Mouse (Mus musculus) embryonic facial prominence, embryonic 14.5 days (tissue): ENCODE measurements at regions not wholly inside any gene's neighbourhood (a gene's known extent, or its start where the extent isn't known, plus 50 kb on each side); places are given as distances from the start of the nearest gene placed in this dataset.

ENCODE experiments used
- ATAC-seq: fragments of 200-750 bp; cut with Nextera tagmentation; 2 replicates; pipeline ENCODE4 v1.8.0; 2017; ENCODE audit warnings: low read depth, moderate number of reproducible peaks, moderate TSS enrichment
- DNase-seq: peaks from one replicate; pipeline ENCODE4 v3.0.0-alpha.2; 2015; ENCODE audit warnings: low spot score
- H3K27ac ChIP-seq: fragments of 300-500 bp; sonication (generic); replicated peaks from 2 replicates; pipeline ENCODE4 v1.5.1; 2014; ENCODE audit warnings: low read depth, mild to moderate bottlenecking, low read length, moderate library complexity
- H3K27me3 ChIP-seq: fragments of 300-500 bp; sonication (generic); replicated peaks from 2 replicates; pipeline ENCODE4 v1.6.1; 2014; ENCODE audit warnings: low read length; ENCODE audit not compliant: control insufficient read depth, insufficient read depth
- H3K36me3 ChIP-seq: fragments of 300-500 bp; sonication (generic); 2 replicates; pipeline ENCODE4 v1.6.1; 2014; ENCODE audit warnings: low read length, mixed read lengths; ENCODE audit not compliant: control insufficient read depth, insufficient read depth
- H3K4me1 ChIP-seq: fragments of 300-500 bp; sonication (generic); 2 replicates; pipeline ENCODE4 v1.6.1; 2014; ENCODE audit warnings: antibody characterized with exemption, low read length; ENCODE audit not compliant: control insufficient read depth, insufficient read depth
- H3K4me2 ChIP-seq: fragments of 300-500 bp; sonication (generic); 2 replicates; pipeline ENCODE4 v1.6.1; 2014; ENCODE audit warnings: low read depth, mild to moderate bottlenecking, low read length, moderate library complexity, mixed read lengths
- H3K4me3 ChIP-seq: fragments of 300-500 bp; sonication (generic); 2 replicates; pipeline ENCODE4 v1.5.1; 2014; ENCODE audit warnings: low read depth, mild to moderate bottlenecking, low read length
- H3K9ac ChIP-seq: fragments of 300-500 bp; sonication (generic); 2 replicates; pipeline ENCODE4 v1.6.1; 2014; ENCODE audit warnings: low read depth, mild to moderate bottlenecking, low read length, moderate library complexity, mixed read lengths
- H3K9me3 ChIP-seq: fragments of 300-500 bp; sonication (generic); 2 replicates; pipeline ENCODE4 v1.6.1; 2016; ENCODE audit warnings: low read length; ENCODE audit not compliant: control insufficient read depth
- WGBS: fragments of 180-500 bp; shearing (Covaris S2); extraction: QIAGEN DNeasy Blood & Tissue Kit; methylation state at CpG from one replicate; pipeline ENCODE4 v1.1.7; 2014; 5-methylcytosine and 5-hydroxymethylcytosine counted together

- Histone ChIP-seq H3K4me3 (no peak overlapping the region), H3K27me3 (no peaks in the 10 kb centered on the region), H3K9me3 (no peaks in the 10 kb centered on the region), H3K9ac (no peak overlapping the region), H3K36me3 (no peaks in the 10 kb centered on the region), H3K27ac (no peak overlapping the region), H3K4me1 (no peaks in the 10 kb centered on the region), H3K4me2 (no peak overlapping the region)
- peak; percentile 85; the same call in 1 of the 2 replicates for ATAC-seq
- peak; percentile 52 for DNase-seq
- WGBS, result 28% methylated on average over 6 of the region's 6 CpGs
These were observed 184.2 kb upstream of the Hmga2 start for GRCm38 (mm10) chr10:120660503-120660902.

GRCm38 (mm10) chr10:120655238-120655931 is 179.1 kb upstream of the Hmga2 start:
- Histone ChIP-seq H3K4me3 (no peak overlapping the region), H3K27ac (no peak overlapping the region), H3K4me2 (no peak overlapping the region), H3K36me3 (no peaks in the 10 kb centered on the region), H3K4me1 (no peaks in the 10 kb centered on the region; the same call in 1 of the 2 replicates), H3K9ac (no peak overlapping the region), H3K9me3 (0 out of 2 replicates have a peak, but pooled peaks cover 3% of the 10 kb centered on the region), H3K27me3 (no peaks in the 10 kb centered on the region)
- ATAC-seq, result no peak
- DNase-seq, result no peak
- WGBS, result 67% methylated on average over 14 of the region's 14 CpGs

GRCm38 (mm10) chr10:120652525-120653215 is 176.4 kb upstream of the Hmga2 start:
- H3K4me3 ChIP-seq, result no peak overlapping the region
- peaks cover 10% of the 10 kb centered on the region for H3K4me1 ChIP-seq
- DNase-seq (peak; percentile 87), ATAC-seq (peak; percentile 62; the same call in 1 of the 2 replicates)
- WGBS, result 55% methylated on average over 6 of the region's 6 CpGs
- H3K27ac ChIP-seq, result no peak overlapping the region
- H3K9ac ChIP-seq, result no peak overlapping the region
- no peak overlapping the region for H3K4me2 ChIP-seq
- no peaks in the 10 kb centered on the region for H3K36me3 ChIP-seq
- no peaks in the 10 kb centered on the region for H3K27me3 ChIP-seq
- 0 out of 2 replicates have a peak, but pooled peaks cover 4% of the 10 kb centered on the region for H3K9me3 ChIP-seq

GRCm38 (mm10) chr10:120651845-120652244 is 175.6 kb upstream of the Hmga2 start:
- Histone ChIP-seq H3K27ac (no peak overlapping the region), H3K27me3 (no peaks in the 10 kb centered on the region), H3K4me3 (no peak overlapping the region), H3K4me1 (peaks cover 10% of the 10 kb centered on the region), H3K9ac (no peak overlapping the region), H3K36me3 (no peaks in the 10 kb centered on the region), H3K9me3 (0 out of 2 replicates have a peak, but pooled peaks cover 4% of the 10 kb centered on the region), H3K4me2 (no peak overlapping the region)
- DNase-seq, result no peak
- ATAC-seq, result no peak
- WGBS, result 94% methylated on average over 5 of the region's 5 CpGs

- Histone ChIP-seq H3K9ac (no peak overlapping the region), H3K4me3 (no peak overlapping the region), H3K4me2 (no peak overlapping the region), H3K4me1 (peaks cover 16% of the 10 kb centered on the region), H3K27me3 (no peaks in the 10 kb centered on the region), H3K9me3 (0 out of 2 replicates have a peak, but pooled peaks cover 4% of the 10 kb centered on the region), H3K36me3 (no peaks in the 10 kb centered on the region), H3K27ac (no peak overlapping the region)
- WGBS, result 94% methylated on average over 9 of the region's 9 CpGs
- ATAC-seq (no peak), DNase-seq (no peak)
These were observed 174.1 kb upstream of the Hmga2 start for GRCm38 (mm10) chr10:120650336-120650735.

GRCm38 (mm10) chr10:120648741-120649140 is 172.5 kb upstream of the Hmga2 start:
- DNase-seq (no peak), ATAC-seq (no peak)
- Histone ChIP-seq H3K4me2 (no peak overlapping the region), H3K9ac (no peak overlapping the region), H3K27me3 (no peaks in the 10 kb centered on the region), H3K4me3 (no peak overlapping the region), H3K9me3 (0 out of 2 replicates have a peak, but pooled peaks cover 4% of the 10 kb centered on the region), H3K27ac (peak overlapping the region; percentile 33; the same call in 1 of the 2 replicates), H3K4me1 (peaks cover 16% of the 10 kb centered on the region), H3K36me3 (no peaks in the 10 kb centered on the region)
- WGBS, result 48% methylated on average over 3 of the region's 3 CpGs

- WGBS, result 33% methylated on average over 7 of the region's 7 CpGs
- no peaks in the 10 kb centered on the region for H3K27me3 ChIP-seq
- peaks cover 16% of the 10 kb centered on the region for H3K4me1 ChIP-seq
- no peak overlapping the region for H3K9ac ChIP-seq
- 0 out of 2 replicates have a peak overlapping the region, but pooled peaks have one; percentile 33 for H3K27ac ChIP-seq
- DNase-seq (no peak), ATAC-seq (no peak)
- 0 out of 2 replicates have a peak, but pooled peaks cover 4% of the 10 kb centered on the region for H3K9me3 ChIP-seq
- no peaks in the 10 kb centered on the region for H3K36me3 ChIP-seq
- H3K4me2 ChIP-seq, result no peak overlapping the region
- H3K4me3 ChIP-seq, result no peak overlapping the region
These were observed 171.8 kb upstream of the Hmga2 start for GRCm38 (mm10) chr10:120648031-120648430.

GRCm38 (mm10) chr10:120647323-120647722 is 171.1 kb upstream of the Hmga2 start:
- DNase-seq, result no peak
- Histone ChIP-seq H3K4me2 (peak overlapping the region; percentile 45), H3K4me1 (peaks cover 16% of the 10 kb centered on the region), H3K36me3 (no peaks in the 10 kb centered on the region), H3K27ac (peak overlapping the region; percentile 53), H3K9ac (peak overlapping the region; percentile 26; the same call in 1 of the 2 replicates), H3K27me3 (no peaks in the 10 kb centered on the region), H3K4me3 (no peak overlapping the region; the same call in 1 of the 2 replicates), H3K9me3 (0 out of 2 replicates have a peak, but pooled peaks cover 4% of the 10 kb centered on the region)
- WGBS, result 27% methylated on average over 3 of the region's 3 CpGs
- no peak for ATAC-seq
